Mouse (Mus musculus) neural tube, embryonic 12.5 days (tissue): ENCODE measurements around the gene Gm29866. TPM values are rescaled to one million over a fixed set of nuclear protein-coding genes. Genes with fewer than 3 reads are reported as not detected.
"Not testable (repeated sequence)": the region's sequence is repeated elsewhere in the genome, so short reads cannot be mapped to it uniquely, and the experiment has no call there.

Experiments used
- ATAC-seq: fragments of 200-750 bp; cut with Nextera tagmentation; 2 replicates; pipeline ENCODE4 v1.8.0; 2017; ENCODE audit warnings: low read depth, mild to moderate bottlenecking, moderate TSS enrichment, moderate library complexity; ENCODE audit not compliant: low FRiP score
- H3K27ac ChIP-seq: fragments of 300-500 bp; sonication (generic); 2 replicates; pipeline ENCODE4 v1.5.1; 2016
- H3K27me3 ChIP-seq: fragments of 300-500 bp; sonication (generic); replicated peaks from 2 replicates; pipeline ENCODE4 v1.6.1; 2016; ENCODE audit warnings: mild to moderate bottlenecking
- H3K36me3 ChIP-seq: fragments of 300-500 bp; sonication (generic); 2 replicates; pipeline ENCODE4 v1.6.1; 2016; ENCODE audit warnings: mild to moderate bottlenecking
- H3K4me1 ChIP-seq: fragments of 300-500 bp; sonication (generic); 2 replicates; pipeline ENCODE4 v1.6.1; 2016
- H3K4me2 ChIP-seq: fragments of 300-500 bp; sonication (generic); replicated peaks from 2 replicates; pipeline ENCODE4 v1.6.1; 2016; ENCODE audit warnings: mild to moderate bottlenecking
- H3K4me3 ChIP-seq: fragments of 300-500 bp; sonication (generic); 2 replicates; pipeline ENCODE4 v1.5.1; 2016
- H3K9ac ChIP-seq: fragments of 300-500 bp; sonication (generic); 2 replicates; pipeline ENCODE4 v1.6.1; 2016; ENCODE audit warnings: mild to moderate bottlenecking
- H3K9me3 ChIP-seq: fragments of 300-500 bp; sonication (generic); 2 replicates; pipeline ENCODE4 v1.6.1; 2016; ENCODE audit warnings: mild to moderate bottlenecking
- WGBS: fragments of 180-500 bp; shearing (Covaris S2); methylation state at CpG from one replicate; pipeline ENCODE4 v1.1.7; 2016; 5-methylcytosine and 5-hydroxymethylcytosine counted together
- polyA plus RNA-seq: library from polyadenylated mRNA; unstranded; fragments of >200 nt; fragmentation: Nextera tagmentation; extraction: Ambion mirVana; gene quantifications from 2 replicates; pipeline ENCODE4 v1.2.1, GENCODE M21; 2016

Gm29866 gene
- polyA plus RNA-seq: not detected in 2 replicates

DNA sequence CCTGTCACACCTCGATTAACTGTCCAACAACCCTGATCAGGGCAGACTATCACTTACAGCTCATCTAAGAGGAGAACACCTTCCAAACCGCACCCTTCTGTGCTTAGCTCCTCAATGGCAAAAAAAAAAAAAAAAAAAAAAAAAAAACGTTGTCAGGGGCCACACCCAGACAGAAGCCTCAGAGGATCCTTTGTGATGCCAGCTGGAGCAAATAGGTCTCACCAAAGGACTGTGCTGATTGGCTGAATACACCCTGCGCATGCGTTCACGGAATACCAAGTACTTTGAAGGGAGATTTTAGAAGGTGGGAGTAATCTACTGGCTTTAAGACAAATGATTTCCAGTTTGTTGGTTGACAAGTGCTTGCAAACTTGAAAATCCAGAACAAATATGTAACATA is at the start of gene Gm29866:
TSS of gene Gm29866 (minus strand) at position 101 of the 400 bp plus-strand sequence.
- not testable (repeated sequence) for H3K27ac ChIP-seq, H3K4me1 ChIP-seq, H3K36me3 ChIP-seq, H3K27me3 ChIP-seq, H3K4me2 ChIP-seq, H3K9ac ChIP-seq, H3K9me3 ChIP-seq, ATAC-seq, H3K4me3 ChIP-seq
- WGBS: no CpG with 5 or more reads among the region's 6 CpGs

Other genes starting within 250 kb of the Gm29866 start
- not detected in 2 replicates for gene Gm20909, start 170.9 kb upstream of the Gm29866 start, polyA plus RNA-seq
- gene Gm20865, start 247.9 kb upstream of the Gm29866 start, polyA plus RNA-seq: not detected in 2 replicates